Mouse (Mus musculus): ENCODE data around the gene Als2cl.

The Als2cl gene

DNA sequence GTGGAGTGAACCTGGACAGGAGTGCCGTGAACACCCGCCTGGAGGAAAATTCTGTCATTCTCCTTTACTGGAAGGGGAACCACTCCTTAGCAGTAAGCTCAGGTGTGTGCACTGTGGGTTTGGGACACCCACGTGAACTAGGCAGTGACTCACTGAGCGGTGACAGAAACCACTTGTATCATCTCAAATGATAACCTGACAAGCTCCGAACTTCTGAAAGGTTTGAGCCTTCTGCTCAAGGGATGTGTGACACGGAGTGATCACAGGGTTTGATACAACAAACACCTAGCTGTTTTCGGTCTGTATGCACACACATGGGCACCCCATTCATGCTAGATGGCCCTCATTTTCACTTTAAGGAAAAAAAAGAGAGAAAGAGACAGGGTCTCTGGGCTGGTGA lies 37.1 kb downstream of the Als2cl start, which contains the start of gene Fam240a:
TSS of gene Fam240a (minus strand) at position 76 of the 400 bp plus-strand sequence.
- no peak for DNase-seq (ENCODE audit: low read depth)

DNA sequence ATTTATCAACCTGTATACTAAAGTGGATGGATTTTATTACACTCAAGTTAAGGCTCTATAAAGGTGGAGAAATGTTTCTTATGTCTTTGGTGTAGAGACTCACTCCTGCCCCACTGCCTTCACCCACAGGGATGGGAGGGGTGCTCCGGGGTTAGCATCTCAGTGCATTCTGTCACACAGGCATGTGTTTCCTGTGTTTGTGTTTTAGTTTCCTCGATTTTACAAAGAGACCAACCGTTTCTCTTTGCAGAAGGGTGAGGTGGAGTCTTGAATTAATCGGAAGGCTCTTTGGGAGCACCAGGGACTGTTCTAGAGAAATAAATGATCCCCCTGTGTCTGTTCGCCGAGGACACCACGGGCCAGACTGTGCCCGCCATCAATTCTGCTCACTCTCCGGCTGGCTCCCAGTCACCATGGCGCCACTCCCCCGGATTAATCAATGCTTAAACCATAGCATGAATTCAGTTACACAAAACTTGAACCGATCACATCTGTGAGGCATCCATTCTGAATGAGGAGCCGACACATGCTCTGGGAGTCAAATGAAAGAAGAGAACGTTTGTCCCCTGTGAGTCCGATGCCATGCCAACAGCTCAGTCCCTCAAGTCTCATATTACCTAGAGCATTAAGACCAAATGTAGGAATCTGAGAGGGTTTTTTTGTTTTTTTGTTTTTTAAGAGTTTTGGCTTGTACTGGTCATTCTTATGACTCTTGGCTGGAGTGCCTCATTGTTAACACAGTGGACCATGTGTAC lies 41.2 kb downstream of the Als2cl start:
- no peak for DNase-seq (ENCODE audit: low read depth)

DNA sequence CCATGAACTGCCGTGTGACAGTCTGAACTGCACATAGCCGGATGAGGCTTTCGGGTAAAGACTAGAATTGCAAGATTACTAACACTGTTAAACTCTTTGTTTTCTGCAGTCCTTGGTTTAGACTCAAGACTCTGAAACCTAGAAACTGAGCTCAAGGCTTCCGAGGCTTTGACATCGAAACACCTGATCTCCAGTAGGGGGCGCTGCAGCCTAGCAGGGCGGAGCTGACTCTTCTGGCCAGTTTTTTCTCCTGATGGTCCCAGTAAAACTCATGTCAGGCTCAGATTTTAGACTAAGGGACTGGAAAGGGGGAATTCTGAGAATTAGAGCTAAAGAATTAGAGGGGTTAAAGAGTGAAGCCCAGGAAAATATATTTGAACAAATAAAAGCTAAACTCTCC lies 43.1 kb downstream of the Als2cl start:
- peak; percentile 77 for DNase-seq (ENCODE audit: low read depth)

DNA sequence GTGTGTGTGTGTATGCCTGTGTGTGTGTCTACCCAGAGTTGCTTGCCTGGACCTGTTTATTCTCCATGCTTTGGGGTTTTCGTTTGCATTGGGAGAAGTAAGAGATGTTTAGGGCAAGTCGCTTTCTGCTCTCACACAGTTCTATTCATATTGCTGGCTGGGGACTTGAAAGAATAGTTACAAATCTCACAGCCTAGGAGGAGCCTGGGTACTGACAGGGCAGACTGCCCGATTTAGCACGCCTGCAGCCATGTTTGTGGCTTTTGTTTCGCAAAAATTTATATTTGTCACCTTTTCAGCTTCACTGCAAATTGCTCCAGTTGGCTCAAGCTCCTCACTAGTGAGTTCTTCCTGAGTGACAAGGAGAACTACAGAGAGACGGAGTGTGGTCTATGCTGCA lies 51.9 kb downstream of the Als2cl start:
- no peak for DNase-seq (ENCODE audit: low read depth)

DNA sequence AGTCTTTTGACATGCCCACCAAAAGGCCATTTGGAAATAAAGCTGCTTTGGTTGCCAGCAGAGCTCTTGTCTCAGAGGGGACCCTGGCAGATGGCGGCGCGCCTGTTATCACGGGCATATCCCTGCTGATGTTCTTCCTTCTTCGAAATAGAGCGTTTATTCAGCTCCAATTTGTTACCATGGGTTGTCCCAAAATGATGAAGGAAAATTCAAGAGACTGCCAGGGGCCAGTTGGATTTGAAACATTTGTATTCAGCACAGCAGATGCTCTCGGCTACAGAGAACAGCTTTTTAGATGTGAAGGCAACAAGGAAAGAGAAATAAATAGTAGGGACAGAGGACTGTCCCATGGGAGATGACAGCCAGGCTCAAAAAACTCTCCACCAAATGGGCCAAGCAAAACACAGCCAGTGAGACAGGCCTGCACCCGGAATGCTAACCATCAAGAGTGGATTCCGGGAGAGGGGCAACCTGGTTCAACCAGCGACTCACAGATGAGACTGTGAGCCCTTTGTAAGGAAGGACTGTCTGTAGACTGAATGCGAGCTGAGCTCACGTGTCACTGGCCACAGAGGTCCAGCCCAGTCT lies 54.3 kb downstream of the Als2cl start:
- no peak for DNase-seq (ENCODE audit: low read depth)

DNA sequence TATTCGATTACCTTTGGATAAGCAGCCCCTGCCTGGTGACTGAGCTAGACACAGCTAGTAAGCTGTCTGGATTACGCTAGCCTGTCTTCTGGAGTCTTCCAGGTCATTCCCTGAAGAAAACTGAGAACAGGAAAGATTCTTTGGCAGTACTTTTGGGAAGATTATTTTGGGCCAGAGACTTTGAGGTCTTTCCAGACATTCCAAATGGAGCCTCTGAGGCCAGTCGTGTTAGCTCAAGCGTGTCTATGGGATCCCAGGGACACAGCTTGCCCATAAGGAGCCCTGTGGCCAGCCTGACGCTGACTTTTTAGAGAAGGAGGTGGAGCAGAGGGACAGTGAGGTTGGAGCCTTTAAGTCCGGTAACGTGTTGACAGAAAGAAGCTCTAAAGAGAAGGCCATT lies 56.3 kb downstream of the Als2cl start:
- DNase-seq (ENCODE audit: low read depth), result no peak

DNA sequence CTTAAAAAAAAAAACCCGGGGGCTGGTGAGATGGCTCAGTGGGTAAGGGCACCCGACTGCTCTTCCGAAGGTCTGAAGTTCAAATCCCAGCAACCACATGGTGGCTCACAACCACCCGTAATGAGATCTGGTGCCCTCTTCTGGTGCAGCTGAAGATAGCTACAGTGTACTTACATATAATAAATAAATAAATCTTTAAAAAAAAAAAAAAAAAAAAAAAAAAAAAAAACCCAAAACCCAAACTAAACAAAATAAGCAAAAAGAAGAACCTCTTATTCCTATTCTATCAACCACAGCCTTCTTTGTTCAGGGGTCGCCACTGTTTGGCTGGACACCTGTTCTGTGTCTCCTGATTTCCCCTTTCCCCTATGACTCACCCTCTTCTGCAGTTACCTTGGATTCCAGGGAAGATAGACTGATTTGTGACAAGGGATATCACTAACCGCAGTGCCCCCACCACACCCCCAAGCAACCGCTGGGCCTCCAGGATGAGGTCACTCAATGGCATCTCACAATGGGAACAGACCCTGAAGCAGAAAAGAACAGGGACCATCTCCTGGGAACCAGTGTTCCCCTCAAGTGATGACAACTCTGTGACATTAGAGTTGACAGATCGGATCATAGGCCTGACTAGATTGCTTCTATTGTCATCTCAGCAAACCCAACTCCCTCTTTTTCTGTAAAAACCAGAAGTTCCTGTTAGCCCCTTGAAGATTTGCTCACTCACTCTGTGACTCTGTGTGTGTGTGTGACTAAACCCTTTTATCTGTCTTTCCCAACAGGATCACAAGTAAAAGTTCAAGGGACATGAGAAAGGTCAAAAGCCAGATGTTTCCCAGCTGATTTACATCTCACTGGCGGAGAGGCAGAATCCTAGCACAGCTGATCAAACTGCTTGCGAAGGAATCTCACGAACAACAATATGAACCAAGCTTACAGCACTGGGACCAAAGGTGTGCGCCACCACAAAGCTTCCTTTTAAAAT lies 58.1 kb downstream of the Als2cl start:
- DNase-seq (ENCODE audit: low read depth), result no peak

DNA sequence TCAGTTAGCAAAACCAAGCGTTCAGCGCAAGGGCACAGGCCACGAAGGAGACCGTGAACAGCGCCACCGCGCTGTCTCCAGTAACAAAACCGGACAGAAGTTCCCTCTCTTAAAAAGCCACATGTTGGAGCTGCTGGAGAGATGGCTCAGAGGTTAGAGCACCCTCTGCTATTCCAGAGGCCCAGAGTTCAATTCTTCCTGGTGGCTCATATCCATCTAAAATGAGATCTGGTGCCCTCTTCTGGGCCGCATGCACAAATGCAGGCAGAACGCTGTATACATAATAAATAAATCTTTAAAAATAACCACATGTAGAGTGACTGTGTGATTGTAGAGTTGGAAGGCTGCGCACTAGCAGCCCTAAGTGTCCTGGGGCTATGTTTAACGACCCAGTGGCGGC lies 64.6 kb downstream of the Als2cl start:
- peak; percentile 45 for DNase-seq (ENCODE audit: low read depth)

DNA sequence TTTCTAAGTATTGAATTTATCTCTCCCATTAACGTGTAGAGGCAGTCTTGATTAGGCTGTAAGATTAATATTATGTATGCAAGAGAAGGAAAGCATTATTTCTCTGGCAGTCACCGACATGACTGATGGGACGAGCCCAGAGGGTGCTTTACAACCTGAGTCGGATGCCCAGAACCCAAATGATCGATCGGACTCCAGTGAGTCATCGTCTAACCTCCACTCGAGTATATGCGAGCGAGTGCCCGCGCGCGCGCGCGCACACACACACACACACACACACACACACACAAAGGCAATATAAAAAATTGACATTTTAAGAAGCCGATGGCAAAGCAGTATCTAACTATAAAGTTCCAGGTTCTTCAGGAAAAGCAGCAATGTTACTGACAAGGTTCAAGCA lies 65.7 kb downstream of the Als2cl start:
- no peak for DNase-seq (ENCODE audit: low read depth)

DNA sequence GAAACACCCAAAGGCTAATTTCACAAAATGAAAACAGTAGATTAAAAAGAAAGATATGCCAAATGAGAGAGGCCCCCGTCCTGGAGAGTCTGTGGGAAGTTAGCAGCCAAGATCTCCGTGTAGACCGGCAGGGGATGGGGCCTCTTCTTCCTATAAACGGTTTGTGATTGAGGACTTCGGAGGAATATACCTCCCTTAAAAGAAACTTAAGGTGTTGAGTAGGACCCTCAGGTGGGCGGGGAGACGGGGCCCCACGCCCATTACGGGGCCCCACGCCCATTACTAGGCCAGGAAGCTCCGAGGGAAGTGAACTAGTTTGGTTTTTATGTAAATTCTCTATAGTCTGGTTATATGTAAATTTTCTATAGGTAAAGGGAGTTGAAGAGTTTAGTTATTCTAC lies 66.3 kb downstream of the Als2cl start, which contains the start of gene Tdgf1:
TSS of gene Tdgf1 (minus strand) at position 233 of the 400 bp plus-strand sequence.
- DNase-seq (ENCODE audit: low read depth), result no peak

DNA sequence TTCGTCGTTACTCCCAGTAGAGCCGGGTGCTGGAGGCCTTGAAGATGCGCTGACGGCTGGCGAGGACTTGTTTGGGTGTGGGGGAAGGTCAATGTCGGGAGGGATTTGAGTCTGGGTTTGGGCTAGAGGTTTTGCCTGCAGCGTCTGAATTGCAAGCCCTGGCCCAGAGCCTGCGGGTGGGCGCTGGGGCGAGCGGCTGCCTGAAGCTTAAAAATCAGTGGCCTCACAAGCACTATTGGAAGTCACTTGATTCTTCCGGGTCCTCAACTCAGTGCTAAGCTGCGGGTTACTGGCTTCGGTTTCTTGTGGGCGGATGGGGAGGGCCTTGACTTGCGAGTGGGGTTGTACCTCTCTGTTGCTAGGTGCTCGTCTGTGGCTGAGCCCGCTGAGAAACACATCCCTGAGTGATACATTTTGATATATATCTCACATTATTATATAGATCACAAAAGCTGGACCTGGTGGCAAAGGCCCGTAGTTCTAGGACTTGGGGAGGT lies 66.9 kb downstream of the Als2cl start:
- DNase-seq (ENCODE audit: low read depth), result no peak

DNA sequence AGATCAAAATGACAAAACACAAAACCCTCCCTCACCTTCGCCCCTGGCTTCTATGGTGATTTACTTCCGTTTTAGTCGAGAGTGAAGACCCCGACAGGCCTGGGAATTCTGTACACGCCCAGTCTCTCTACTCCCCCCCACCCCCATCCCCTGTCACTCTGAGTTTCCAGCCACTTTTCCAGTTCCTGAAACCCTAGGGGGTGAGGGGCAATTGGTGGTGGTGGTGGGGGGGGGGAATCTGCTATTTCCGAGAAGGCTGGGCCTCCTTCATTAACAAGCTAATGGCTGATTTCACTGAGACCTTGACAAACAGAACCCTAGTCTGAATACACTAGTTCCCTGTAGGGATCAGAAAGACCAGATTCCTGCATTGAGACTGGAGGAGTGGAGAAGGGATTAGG lies 67.6 kb downstream of the Als2cl start:
- no peak for DNase-seq (ENCODE audit: low read depth)

DNA sequence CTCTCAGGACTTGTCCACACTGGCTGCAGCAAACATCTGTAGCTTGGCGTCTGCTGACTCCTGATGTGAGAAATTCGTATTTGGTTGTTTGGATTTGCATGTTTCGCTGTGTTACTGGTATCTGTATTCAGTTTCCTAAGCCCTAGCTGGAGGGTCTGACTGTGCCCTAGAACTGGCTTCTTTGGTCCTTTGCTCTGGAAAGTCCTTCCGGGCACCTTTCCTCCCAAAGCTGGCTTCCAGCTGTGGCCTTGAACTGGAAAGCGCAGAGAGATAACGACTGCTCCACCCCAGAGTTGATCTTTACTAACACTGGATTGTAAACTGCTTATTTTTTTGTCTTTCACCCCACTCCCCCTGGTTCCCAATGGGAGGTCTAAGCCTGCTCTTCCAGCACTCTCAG lies 68.2 kb downstream of the Als2cl start:
- no peak for DNase-seq (ENCODE audit: low read depth)

DNA sequence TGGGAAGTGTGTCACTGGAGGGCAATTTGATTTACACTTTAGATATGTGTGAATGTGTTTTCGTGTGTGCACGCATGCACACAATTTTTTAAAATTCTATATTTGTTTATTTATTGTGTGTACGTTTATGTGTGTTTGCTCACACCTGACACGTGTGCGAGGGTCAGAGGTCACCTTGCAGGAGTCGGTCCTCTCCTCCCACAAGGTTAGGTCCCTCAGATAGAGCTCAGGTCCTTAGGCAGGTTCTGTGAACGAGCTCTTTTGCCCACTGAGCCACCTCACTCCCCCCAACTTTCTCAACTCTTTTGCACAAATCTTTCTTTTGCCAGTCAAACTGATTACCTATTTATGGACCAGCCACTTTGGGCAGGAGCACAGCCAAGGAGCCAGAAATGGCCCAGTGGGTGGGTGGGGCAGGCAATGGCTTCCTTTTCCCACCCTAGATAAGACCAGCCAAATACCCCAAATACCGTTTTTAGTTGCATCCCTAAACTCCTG lies 69.2 kb downstream of the Als2cl start:
- no peak for DNase-seq (ENCODE audit: low read depth)

DNA sequence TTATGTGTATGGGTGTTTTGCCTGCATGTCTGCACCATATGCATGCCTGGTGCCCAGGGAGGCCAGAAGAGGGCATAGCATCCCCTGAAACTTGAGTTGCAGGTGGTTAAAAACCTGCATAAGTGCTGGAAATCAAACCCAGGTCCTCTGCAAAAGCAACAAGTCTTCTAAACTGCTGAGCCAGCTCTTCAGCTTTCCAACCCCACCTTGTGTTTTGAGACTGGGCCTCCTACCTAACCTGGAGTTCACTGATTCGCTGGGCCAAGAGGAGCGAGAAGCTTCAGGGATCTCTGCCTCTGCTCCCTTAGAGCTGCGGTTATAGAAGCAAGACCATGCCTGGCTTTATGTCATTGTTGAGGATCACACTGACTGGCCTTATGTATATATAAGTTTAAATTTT lies 70.4 kb downstream of the Als2cl start:
- DNase-seq (ENCODE audit: low read depth), result no peak

Measured in NIH3T3 (cell line).